Mouse (Mus musculus) stomach, embryonic 16.5 days (tissue): ENCODE data around the gene Ptgfrn. TPM values are rescaled to one million over a fixed set of nuclear protein-coding genes. Genes with fewer than 3 reads are reported as not detected.

Experiments
- ATAC-seq: fragments of 200-750 bp; cut with Nextera tagmentation; 2 replicates; pipeline ENCODE4 v1.8.0; 2017; ENCODE audit warnings: moderate number of reproducible peaks, moderate TSS enrichment; ENCODE audit not compliant: insufficient read depth, low FRiP score
- H3K27ac ChIP-seq: fragments of 300-500 bp; sonication (generic); 2 replicates; pipeline ENCODE4 v1.5.1; 2014; ENCODE audit warnings: low read length
- H3K27me3 ChIP-seq: fragments of 300-500 bp; sonication (generic); 2 replicates; pipeline ENCODE4 v1.6.1; 2014; ENCODE audit warnings: low read length, control low read depth, mixed read lengths; ENCODE audit not compliant: control insufficient read depth, insufficient read depth
- H3K36me3 ChIP-seq: fragments of 300-500 bp; sonication (generic); 2 replicates; pipeline ENCODE4 v1.6.1; 2014; ENCODE audit warnings: low read length; ENCODE audit not compliant: control insufficient read depth, insufficient read depth
- H3K4me1 ChIP-seq: fragments of 300-500 bp; sonication (generic); 2 replicates; pipeline ENCODE4 v1.6.1; 2014; ENCODE audit warnings: low read length, control low read depth, mixed read lengths; ENCODE audit not compliant: control insufficient read depth, insufficient read depth
- H3K4me2 ChIP-seq: fragments of 300-500 bp; sonication (generic); 2 replicates; pipeline ENCODE4 v1.6.1; 2014; ENCODE audit warnings: low read depth, low read length, mixed read lengths
- H3K4me3 ChIP-seq: fragments of 300-500 bp; sonication (generic); replicated peaks from 2 replicates; pipeline ENCODE4 v1.5.1; 2014; ENCODE audit warnings: mild to moderate bottlenecking, low read length
- H3K9ac ChIP-seq: fragments of 300-500 bp; sonication (generic); 2 replicates; pipeline ENCODE4 v1.6.1; 2014; ENCODE audit warnings: low read length
- H3K9me3 ChIP-seq: fragments of 300-500 bp; sonication (generic); replicated peaks from 2 replicates; pipeline ENCODE4 v1.6.1; 2016; ENCODE audit warnings: low read length, control low read depth; ENCODE audit not compliant: control insufficient read depth
- WGBS: fragments of 180-500 bp; shearing (Covaris S2); extraction: QIAGEN DNeasy Blood & Tissue Kit; methylation state at CpG from one replicate; pipeline ENCODE4 v1.1.7; 2014; 5-methylcytosine and 5-hydroxymethylcytosine counted together
- polyA plus RNA-seq: library from polyadenylated mRNA; unstranded; fragments of >200 nt; fragmentation: Nextera tagmentation; extraction: Ambion mirVana; gene quantifications from 2 replicates; pipeline ENCODE4 v1.2.1, GENCODE M21; 2015

Ptgfrn gene
- polyA plus RNA-seq, 1 experiment from 2014 or later: 4.6 TPM

- no peaks in the 10 kb centered on the region for H3K27me3 ChIP-seq
- ATAC-seq: no peak
- 89% methylated on average over 6 of the region's 6 CpGs for WGBS
Measured at GRCm38 (mm10) chr3:101077710-101078100, 32.4 kb downstream of the Ptgfrn start.

GRCm38 (mm10) chr3:101076966-101077709, 32.9 kb downstream of the Ptgfrn start:
- no peak overlapping the region for H3K4me2 ChIP-seq
- H3K9me3 ChIP-seq: no peaks in the 10 kb centered on the region
- 95% methylated on average over 25 of the region's 25 CpGs for WGBS
- H3K27ac ChIP-seq: no peak overlapping the region
- H3K36me3 ChIP-seq: 0 out of 2 replicates have a peak, but pooled peaks cover 2% of the 10 kb centered on the region
- H3K4me3 ChIP-seq: no peak overlapping the region
- no peak for ATAC-seq
- peaks cover 13% of the 10 kb centered on the region for H3K4me1 ChIP-seq
- no peak overlapping the region for H3K9ac ChIP-seq
- no peaks in the 10 kb centered on the region for H3K27me3 ChIP-seq

More at GRCm38 (mm10) chr3:101077710-101078100, 32.4 kb downstream of the Ptgfrn start:
- no peak overlapping the region for H3K4me2 ChIP-seq
- no peak overlapping the region for H3K4me3 ChIP-seq
- 0 out of 2 replicates have a peak, but pooled peaks cover 2% of the 10 kb centered on the region for H3K36me3 ChIP-seq
- H3K9me3 ChIP-seq: no peaks in the 10 kb centered on the region
- no peak overlapping the region for H3K27ac ChIP-seq
- no peak overlapping the region for H3K9ac ChIP-seq
- H3K4me1 ChIP-seq: peaks cover 13% of the 10 kb centered on the region

- Histone ChIP-seq H3K9ac (no peak overlapping the region), H3K4me2 (no peak overlapping the region), H3K27me3 (no peaks in the 10 kb centered on the region), H3K36me3 (0 out of 2 replicates have a peak, but pooled peaks cover 2% of the 10 kb centered on the region), H3K9me3 (no peaks in the 10 kb centered on the region), H3K4me1 (peaks cover 17% of the 10 kb centered on the region), H3K4me3 (no peak overlapping the region), H3K27ac (no peak overlapping the region)
- ATAC-seq: no peak
- WGBS: 47% methylated on average over 3 of the region's 3 CpGs
Measured at GRCm38 (mm10) chr3:101075866-101076265, 34.2 kb downstream of the Ptgfrn start.

GRCm38 (mm10) chr3:101073384-101073783, 36.7 kb downstream of the Ptgfrn start:
- no peak overlapping the region for H3K4me3 ChIP-seq
- 71% methylated on average over 9 of the region's 9 CpGs for WGBS

GRCm38 (mm10) chr3:101072506-101073215, 37.4 kb downstream of the Ptgfrn start:
- H3K9me3 ChIP-seq: no peaks in the 10 kb centered on the region
- H3K4me2 ChIP-seq: no peak overlapping the region
- peaks cover 17% of the 10 kb centered on the region for H3K4me1 ChIP-seq
- no peak for ATAC-seq
- H3K27me3 ChIP-seq: no peaks in the 10 kb centered on the region
- 90% methylated on average over 15 of the region's 15 CpGs for WGBS
- 0 out of 2 replicates have a peak, but pooled peaks cover 2% of the 10 kb centered on the region for H3K36me3 ChIP-seq
- no peak overlapping the region for H3K4me3 ChIP-seq
- no peak overlapping the region for H3K9ac ChIP-seq
- no peak overlapping the region for H3K27ac ChIP-seq

More at GRCm38 (mm10) chr3:101073384-101073783, 36.7 kb downstream of the Ptgfrn start:
- peaks cover 17% of the 10 kb centered on the region for H3K4me1 ChIP-seq
- ATAC-seq: no peak
- no peaks in the 10 kb centered on the region for H3K9me3 ChIP-seq
- 0 out of 2 replicates have a peak, but pooled peaks cover 2% of the 10 kb centered on the region for H3K36me3 ChIP-seq
- no peak overlapping the region for H3K9ac ChIP-seq
- H3K27ac ChIP-seq: no peak overlapping the region
- H3K4me2 ChIP-seq: no peak overlapping the region
- no peaks in the 10 kb centered on the region for H3K27me3 ChIP-seq

GRCm38 (mm10) chr3:101071576-101071975, 38.5 kb downstream of the Ptgfrn start:
- Histone ChIP-seq H3K36me3 (0 out of 2 replicates have a peak, but pooled peaks cover under 1% of the 10 kb centered on the region), H3K4me1 (peaks cover 24% of the 10 kb centered on the region), H3K4me2 (no peak overlapping the region), H3K27me3 (no peaks in the 10 kb centered on the region), H3K4me3 (no peak overlapping the region), H3K9ac (no peak overlapping the region), H3K9me3 (no peaks in the 10 kb centered on the region), H3K27ac (peak overlapping the region; percentile 83; the same call in 1 of the 2 replicates)
- ATAC-seq: no peak

- no peaks in the 10 kb centered on the region for H3K9me3 ChIP-seq
- 44% methylated on average over 6 of the region's 6 CpGs for WGBS
- peak; percentile 59; the same call in 1 of the 2 replicates for ATAC-seq
- H3K4me2 ChIP-seq: no peak overlapping the region
- 0 out of 2 replicates have a peak overlapping the region, but pooled peaks have one; percentile 11 for H3K9ac ChIP-seq
- H3K36me3 ChIP-seq: no peaks in the 10 kb centered on the region
- H3K27me3 ChIP-seq: no peaks in the 10 kb centered on the region
- peaks cover 24% of the 10 kb centered on the region for H3K4me1 ChIP-seq
- no peak overlapping the region for H3K4me3 ChIP-seq
- H3K27ac ChIP-seq: peak overlapping the region; percentile 83
Measured at GRCm38 (mm10) chr3:101070796-101071235, 39.3 kb downstream of the Ptgfrn start.

GRCm38 (mm10) chr3:101070230-101070795, 39.8 kb downstream of the Ptgfrn start:
- Histone ChIP-seq H3K36me3 (no peaks in the 10 kb centered on the region), H3K9me3 (no peaks in the 10 kb centered on the region), H3K9ac (0 out of 2 replicates have a peak overlapping the region, but pooled peaks have one; percentile 11), H3K27me3 (no peaks in the 10 kb centered on the region), H3K4me1 (peaks cover 24% of the 10 kb centered on the region), H3K4me2 (no peak overlapping the region), H3K27ac (peak overlapping the region; percentile 83), H3K4me3 (no peak overlapping the region)
- peak; percentile 47 for ATAC-seq
- WGBS: 38% methylated on average over 10 of the region's 10 CpGs
